Mouse (Mus musculus): ENCODE measurements around the gene Serpinb9b.

Serpinb9b gene

GRCm38 (mm10) chr13:33047234-33047633 lies 20.0 kb downstream of the Serpinb9b start:
- no peak for DNase-seq (ENCODE audit: low spot score)

GRCm38 (mm10) chr13:33048187-33048586 lies 21.0 kb downstream of the Serpinb9b start:
- no peak for DNase-seq (ENCODE audit: low spot score)

GRCm38 (mm10) chr13:33051697-33052096 lies 24.5 kb downstream of the Serpinb9b start:
- no peak for DNase-seq (ENCODE audit: low spot score)

- no peak for DNase-seq (ENCODE audit: low spot score)
Measured at GRCm38 (mm10) chr13:33063048-33063447, 35.8 kb downstream of the Serpinb9b start.

- DNase-seq (ENCODE audit: low spot score) = no peak
Measured at GRCm38 (mm10) chr13:33067387-33067977, 40.3 kb downstream of the Serpinb9b start.

- no peak for DNase-seq (ENCODE audit: low spot score)
Measured at GRCm38 (mm10) chr13:33068164-33068563, 40.9 kb downstream of the Serpinb9b start.

- no peak for DNase-seq (ENCODE audit: low spot score)
Measured at GRCm38 (mm10) chr13:33071776-33072175, 44.6 kb downstream of the Serpinb9b start.

- no peak for DNase-seq (ENCODE audit: low spot score)
Measured at GRCm38 (mm10) chr13:33074029-33074428, 46.8 kb downstream of the Serpinb9b start.

GRCm38 (mm10) chr13:33076247-33076646 lies 49.0 kb downstream of the Serpinb9b start:
- no peak for DNase-seq (ENCODE audit: low spot score)

- DNase-seq (ENCODE audit: low spot score) = no peak
Measured at GRCm38 (mm10) chr13:33077026-33077685, 49.9 kb downstream of the Serpinb9b start.

GRCm38 (mm10) chr13:33078056-33078705 lies 51.0 kb downstream of the Serpinb9b start, which contains the start of gene Serpinb1b:
TSS of gene Serpinb1b (plus strand) at chr13:33078575.
- no peak for DNase-seq (ENCODE audit: low spot score)

GRCm38 (mm10) chr13:33079391-33079790 lies 52.2 kb downstream of the Serpinb9b start:
- no peak for DNase-seq (ENCODE audit: low spot score)

- DNase-seq (ENCODE audit: low spot score) = no peak
Measured at GRCm38 (mm10) chr13:33080356-33080755, 53.1 kb downstream of the Serpinb9b start.

GRCm38 (mm10) chr13:33083834-33084233 lies 56.6 kb downstream of the Serpinb9b start:
- DNase-seq (ENCODE audit: low spot score) = no peak

GRCm38 (mm10) chr13:33084975-33085694 lies 57.9 kb downstream of the Serpinb9b start:
- DNase-seq (ENCODE audit: low spot score) = no peak

- no peak for DNase-seq (ENCODE audit: low spot score)
Measured at GRCm38 (mm10) chr13:33085695-33086432, 58.6 kb downstream of the Serpinb9b start.

- no peak for DNase-seq (ENCODE audit: low spot score)
Measured at GRCm38 (mm10) chr13:33089566-33089965, 62.4 kb downstream of the Serpinb9b start.

- DNase-seq (ENCODE audit: low spot score) = no peak
Measured at GRCm38 (mm10) chr13:33090546-33090945, 63.3 kb downstream of the Serpinb9b start.

- DNase-seq (ENCODE audit: low spot score) = no peak
Measured at GRCm38 (mm10) chr13:33091306-33091705, 64.1 kb downstream of the Serpinb9b start.

Data from ovary, postnatal 10 days (tissue).